Mouse (Mus musculus) myocyte (in vitro differentiated cells): ENCODE measurements around the gene Nccrp1.

ENCODE experiments used
- CEBPB ChIP-seq: IDR thresholded peaks from 2 replicates; pipeline ENCODE4 v1.6.1; 2011; ENCODE audit warnings: mild to moderate bottlenecking, moderate library complexity; ENCODE audit not compliant: poor library complexity, insufficient read depth, severe bottlenecking
- E2F4 ChIP-seq: IDR thresholded peaks from one replicate; pipeline ENCODE4 v1.6.1; 2011; ENCODE audit warnings: mild to moderate bottlenecking, control low read depth, moderate library complexity; ENCODE audit not compliant: insufficient read depth
- MAX ChIP-seq: IDR thresholded peaks from one replicate; pipeline ENCODE4 v1.6.1; 2011; ENCODE audit warnings: low read depth, mild to moderate bottlenecking, control low read depth
- MYOD1 ChIP-seq, 3 experiments: IDR thresholded peaks; one replicate each; pipeline ENCODE4 v1.6.1; 2011; ENCODE audit warnings: control low read depth in 2 of 3, low read depth in 2 of 3, mild to moderate bottlenecking in 2 of 3, moderate library complexity in 1 of 3; ENCODE audit not compliant: insufficient read length in 2 of 3, control insufficient read depth in 1 of 3
- MYOG ChIP-seq, 3 experiments: IDR thresholded peaks; one replicate each; pipeline ENCODE4 v1.6.1; 2011; ENCODE audit warnings: control low read depth in 2 of 3, low read depth in 2 of 3, mild to moderate bottlenecking in 2 of 3; ENCODE audit not compliant: insufficient read length in 2 of 3, control insufficient read depth in 1 of 3, insufficient read depth in 1 of 3
- POLR2A ChIP-seq: IDR thresholded peaks from one replicate; pipeline ENCODE4 v1.6.1; 2011; ENCODE audit warnings: low read depth, mild to moderate bottlenecking, control low read depth, moderate library complexity; ENCODE audit not compliant: insufficient read length
- POLR2AphosphoS2 ChIP-seq: IDR thresholded peaks from one replicate; pipeline ENCODE4 v1.6.1; 2011; ENCODE audit warnings: low read depth, control low read depth; ENCODE audit not compliant: insufficient read length
- REST ChIP-seq: IDR thresholded peaks from one replicate; pipeline ENCODE4 v1.6.1; 2011; ENCODE audit warnings: mild to moderate bottlenecking, control low read depth, moderate library complexity; ENCODE audit not compliant: insufficient read depth, insufficient read length
- SRF ChIP-seq: IDR thresholded peaks from one replicate; pipeline ENCODE4 v1.6.1; 2011; ENCODE audit warnings: low read depth; ENCODE audit not compliant: control insufficient read depth, insufficient read length
- TCF12 ChIP-seq: IDR thresholded peaks from one replicate; pipeline ENCODE4 v1.6.1; 2011; ENCODE audit warnings: mild to moderate bottlenecking, control low read depth; ENCODE audit not compliant: poor library complexity, insufficient read depth, severe bottlenecking
- USF1 ChIP-seq: IDR thresholded peaks from one replicate; pipeline ENCODE4 v1.6.1; 2011; ENCODE audit warnings: low read depth, mild to moderate bottlenecking, control low read depth, moderate library complexity

GRCm38 (mm10) chr7:28573236-28573635, 26.2 kb upstream of the Nccrp1 start:
- TF ChIP-seq POLR2A = no peak
- no peak for TF ChIP-seq E2F4
- no peak for TF ChIP-seq MAX
- no peak for TF ChIP-seq TCF12
- TF ChIP-seq USF1 = no peak
- no peak for TF ChIP-seq CEBPB
- TF ChIP-seq POLR2AphosphoS2 = no peak
- no peak for TF ChIP-seq SRF
- no peak for TF ChIP-seq MYOD1 (IDR thresholded peaks at IDR 0.05; ENCODE audit: control insufficient read depth in 1 of 3, insufficient read length in 2 of 3, low read depth in 2 of 3)
- TF ChIP-seq REST = no peak
- no peak for TF ChIP-seq MYOG (IDR thresholded peaks at IDR 0.05; ENCODE audit: control insufficient read depth in 1 of 3, insufficient read depth in 1 of 3, insufficient read length in 2 of 3, low read depth in 2 of 3)
